Mouse (Mus musculus): ENCODE results near the gene Ifi35. TPM values are rescaled to one million over a fixed set of nuclear protein-coding genes. Genes with fewer than 3 reads are reported as not detected.
A peak's percentile ranks its signal among the peaks of the same experiment; 100 is the strongest.
"Not testable (repeated sequence)": the region's sequence is repeated elsewhere in the genome, so short reads cannot be mapped to it uniquely, and the experiment has no call there.

The Ifi35 gene
- polyA plus RNA-seq, 1 experiment from 2014 or later = 5.4 TPM

- Histone ChIP-seq H3K4me1 (replicated peaks; ENCODE audit: control insufficient read depth, insufficient read depth, low read length) (peaks cover 14% of the 10 kb centered on the region), H3K27me3 (ENCODE audit: control insufficient read depth, insufficient read depth, low read length) (no peaks in the 10 kb centered on the region), H3K4me3 (replicated peaks; ENCODE audit: low read length) (peak overlapping the region; percentile 77), H3K27ac (peak overlapping the region; percentile 94), H3K9me3 (ENCODE audit: control insufficient read depth, low read length) (no peaks in the 10 kb centered on the region), H3K36me3 (replicated peaks; ENCODE audit: control insufficient read depth, insufficient read depth) (peaks cover 31% of the 10 kb centered on the region), H3K4me2 (replicated peaks) (peak overlapping the region; percentile 97), H3K9ac (peak overlapping the region; percentile 93)
- DNase-seq (ENCODE audit: low spot score) = no peak
- peak; percentile 1; the same call in 1 of the 2 replicates for ATAC-seq (ENCODE audit: low FRiP score)
- WGBS = 2% methylated on average over 14 of the region's 14 CpGs
Measured at GRCm38 (mm10) chr11:101442760-101443159, 5.4 kb upstream of the Ifi35 start.

- no peak for DNase-seq (ENCODE audit: low spot score)
- ATAC-seq (ENCODE audit: low FRiP score) = no peak
- H3K4me1 ChIP-seq (replicated peaks; ENCODE audit: control insufficient read depth, insufficient read depth, low read length) = peaks cover 14% of the 10 kb centered on the region
- no peaks in the 10 kb centered on the region for H3K27me3 ChIP-seq (ENCODE audit: control insufficient read depth, insufficient read depth, low read length)
- no peak overlapping the region for H3K27ac ChIP-seq
- H3K4me3 ChIP-seq (replicated peaks; ENCODE audit: low read length) = no peak overlapping the region
- H3K4me2 ChIP-seq (replicated peaks) = no peak overlapping the region
- H3K9me3 ChIP-seq (ENCODE audit: control insufficient read depth, low read length) = no peaks in the 10 kb centered on the region
- 86% methylated on average over 1 of the region's 1 CpGs for WGBS
- H3K9ac ChIP-seq = no peak overlapping the region
- H3K36me3 ChIP-seq (replicated peaks; ENCODE audit: control insufficient read depth, insufficient read depth) = peaks cover 31% of the 10 kb centered on the region
Measured at GRCm38 (mm10) chr11:101446319-101446718, 1.9 kb upstream of the Ifi35 start.

- Histone ChIP-seq H3K36me3 (replicated peaks; ENCODE audit: control insufficient read depth, insufficient read depth) (peaks cover 31% of the 10 kb centered on the region), H3K4me1 (replicated peaks; ENCODE audit: control insufficient read depth, insufficient read depth, low read length) (peaks cover 14% of the 10 kb centered on the region)
- H3K27me3 ChIP-seq (ENCODE audit: control insufficient read depth, insufficient read depth, low read length); H3K9me3 ChIP-seq (ENCODE audit: control insufficient read depth, low read length); H3K4me3 ChIP-seq (replicated peaks; ENCODE audit: low read length); H3K4me2 ChIP-seq (replicated peaks); ATAC-seq (ENCODE audit: low FRiP score); H3K27ac ChIP-seq; DNase-seq (ENCODE audit: low spot score); H3K9ac ChIP-seq: not testable (repeated sequence)
- 96% methylated on average over 8 of the region's 8 CpGs for WGBS
Measured at GRCm38 (mm10) chr11:101446860-101447259, 1.3 kb upstream of the Ifi35 start.

- Histone ChIP-seq H3K4me3 (replicated peaks; ENCODE audit: low read length) (no peak overlapping the region), H3K4me2 (replicated peaks) (no peak overlapping the region), H3K27me3 (ENCODE audit: control insufficient read depth, insufficient read depth, low read length) (no peaks in the 10 kb centered on the region), H3K4me1 (replicated peaks; ENCODE audit: control insufficient read depth, insufficient read depth, low read length) (peaks cover 14% of the 10 kb centered on the region), H3K9me3 (ENCODE audit: control insufficient read depth, low read length) (no peaks in the 10 kb centered on the region), H3K36me3 (replicated peaks; ENCODE audit: control insufficient read depth, insufficient read depth) (peaks cover 31% of the 10 kb centered on the region), H3K27ac (no peak overlapping the region), H3K9ac (no peak overlapping the region)
- ATAC-seq (ENCODE audit: low FRiP score) (no peak), DNase-seq (ENCODE audit: low spot score) (no peak)
- WGBS = 85% methylated on average over 5 of the region's 5 CpGs
Measured at GRCm38 (mm10) chr11:101447786-101448185, 421 bp upstream of the Ifi35 start.

GRCm38 (mm10) chr11:101448899-101449298, 692 bp downstream of the Ifi35 start:
- no peak for DNase-seq (ENCODE audit: low spot score)
- H3K4me3 ChIP-seq (replicated peaks; ENCODE audit: low read length) = no peak overlapping the region
- no peaks in the 10 kb centered on the region for H3K9me3 ChIP-seq (ENCODE audit: control insufficient read depth, low read length)
- no peak overlapping the region for H3K27ac ChIP-seq
- peaks cover 4% of the 10 kb centered on the region; the same call in 1 of the 2 replicates for H3K4me1 ChIP-seq (replicated peaks; ENCODE audit: control insufficient read depth, insufficient read depth, low read length)
- peaks cover 23% of the 10 kb centered on the region for H3K36me3 ChIP-seq (replicated peaks; ENCODE audit: control insufficient read depth, insufficient read depth)
- ATAC-seq (ENCODE audit: low FRiP score) = no peak
- no peak overlapping the region for H3K4me2 ChIP-seq (replicated peaks)
- H3K27me3 ChIP-seq (ENCODE audit: control insufficient read depth, insufficient read depth, low read length) = no peaks in the 10 kb centered on the region
- H3K9ac ChIP-seq = no peak overlapping the region
- 88% methylated on average over 4 of the region's 4 CpGs for WGBS

GRCm38 (mm10) chr11:101449596-101449995, 1.4 kb downstream of the Ifi35 start:
- not testable (repeated sequence) for H3K27me3 ChIP-seq (ENCODE audit: control insufficient read depth, insufficient read depth, low read length); DNase-seq (ENCODE audit: low spot score); H3K4me3 ChIP-seq (replicated peaks; ENCODE audit: low read length); H3K4me1 ChIP-seq (replicated peaks; ENCODE audit: control insufficient read depth, insufficient read depth, low read length); H3K27ac ChIP-seq; H3K9ac ChIP-seq; ATAC-seq (ENCODE audit: low FRiP score); H3K4me2 ChIP-seq (replicated peaks); H3K9me3 ChIP-seq (ENCODE audit: control insufficient read depth, low read length)
- H3K36me3 ChIP-seq (replicated peaks; ENCODE audit: control insufficient read depth, insufficient read depth) = peaks cover 16% of the 10 kb centered on the region
- 89% methylated on average over 4 of the region's 4 CpGs for WGBS

GRCm38 (mm10) chr11:101450394-101450793, 2.2 kb downstream of the Ifi35 start:
- H3K9ac ChIP-seq = no peak overlapping the region
- H3K27me3 ChIP-seq (ENCODE audit: control insufficient read depth, insufficient read depth, low read length) = no peaks in the 10 kb centered on the region
- H3K4me1 ChIP-seq (replicated peaks; ENCODE audit: control insufficient read depth, insufficient read depth, low read length) = no peaks in the 10 kb centered on the region
- no peak overlapping the region for H3K4me3 ChIP-seq (replicated peaks; ENCODE audit: low read length)
- H3K9me3 ChIP-seq (ENCODE audit: control insufficient read depth, low read length) = no peaks in the 10 kb centered on the region
- no peak overlapping the region for H3K27ac ChIP-seq
- WGBS = 82% methylated on average over 3 of the region's 3 CpGs
- H3K4me2 ChIP-seq (replicated peaks) = no peak overlapping the region
- no peak for DNase-seq (ENCODE audit: low spot score)
- no peak for ATAC-seq (ENCODE audit: low FRiP score)
- peaks cover 8% of the 10 kb centered on the region for H3K36me3 ChIP-seq (replicated peaks; ENCODE audit: control insufficient read depth, insufficient read depth)

GRCm38 (mm10) chr11:101451536-101451935, 3.3 kb downstream of the Ifi35 start:
- H3K9ac ChIP-seq = no peak overlapping the region
- no peaks in the 10 kb centered on the region for H3K27me3 ChIP-seq (ENCODE audit: control insufficient read depth, insufficient read depth, low read length)
- no peak for ATAC-seq (ENCODE audit: low FRiP score)
- no peaks in the 10 kb centered on the region for H3K4me1 ChIP-seq (replicated peaks; ENCODE audit: control insufficient read depth, insufficient read depth, low read length)
- H3K4me3 ChIP-seq (replicated peaks; ENCODE audit: low read length) = no peak overlapping the region
- DNase-seq (ENCODE audit: low spot score) = no peak
- H3K9me3 ChIP-seq (ENCODE audit: control insufficient read depth, low read length) = no peaks in the 10 kb centered on the region
- H3K4me2 ChIP-seq (replicated peaks) = no peak overlapping the region
- no peak overlapping the region for H3K27ac ChIP-seq
- H3K36me3 ChIP-seq (replicated peaks; ENCODE audit: control insufficient read depth, insufficient read depth) = peaks cover 5% of the 10 kb centered on the region; the same call in 1 of the 2 replicates
- 96% methylated on average over 10 of the region's 10 CpGs for WGBS

GRCm38 (mm10) chr11:101452093-101452774, 4.0 kb downstream of the Ifi35 start:
- no peak for DNase-seq (ENCODE audit: low spot score)
- WGBS = 78% methylated on average over 10 of the region's 10 CpGs
- no peaks in the 10 kb centered on the region for H3K27me3 ChIP-seq (ENCODE audit: control insufficient read depth, insufficient read depth, low read length)
- peaks cover 11% of the 10 kb centered on the region; the same call in 1 of the 2 replicates for H3K36me3 ChIP-seq (replicated peaks; ENCODE audit: control insufficient read depth, insufficient read depth)
- H3K4me3 ChIP-seq (replicated peaks; ENCODE audit: low read length) = no peak overlapping the region
- no peak for ATAC-seq (ENCODE audit: low FRiP score)
- no peaks in the 10 kb centered on the region for H3K9me3 ChIP-seq (ENCODE audit: control insufficient read depth, low read length)
- no peak overlapping the region for H3K4me2 ChIP-seq (replicated peaks)
- H3K27ac ChIP-seq = no peak overlapping the region
- no peaks in the 10 kb centered on the region for H3K4me1 ChIP-seq (replicated peaks; ENCODE audit: control insufficient read depth, insufficient read depth, low read length)
- no peak overlapping the region; the same call in 1 of the 2 replicates for H3K9ac ChIP-seq

Data from hindbrain, embryonic 14.5 days (tissue).